Mouse (Mus musculus) liver, adult 2 months (tissue): ENCODE measurements around the gene Dnaic2.

ENCODE experiments used
- CTCF ChIP-seq: fragments of 200-500 bp; IDR thresholded peaks from 2 replicates; pipeline ENCODE4 v1.5.1; 2011; ENCODE audit warnings: low read depth, low read length, control low read depth
- POLR2A ChIP-seq: fragments of 200-500 bp; IDR thresholded peaks from 2 replicates; pipeline ENCODE4 v1.6.1; 2011; ENCODE audit warnings: low read length, control low read depth; ENCODE audit not compliant: insufficient read depth; ENCODE audit errors: extremely low read depth

- TF ChIP-seq POLR2A (no peak), CTCF (no peak)
Measured at GRCm38 (mm10) chr11:114803990-114804389, 76.8 kb downstream of the Dnaic2 start.
